Mouse (Mus musculus) layer of hippocampus, postnatal 14 days (tissue): ENCODE measurements around the gene Olfr1124. TPM values are rescaled to one million over a fixed set of nuclear protein-coding genes. Genes with fewer than 3 reads are reported as not detected.
A peak's percentile ranks its signal among the peaks of the same experiment; 100 is the strongest.
"Not testable (repeated sequence)": the region's sequence is repeated elsewhere in the genome, so short reads cannot be mapped to it uniquely, and the experiment has no call there.

Source experiments
- DNase-seq, 2 experiments: peaks; one replicate each; pipeline ENCODE4 v3.0.0; 2021 to 2022; ENCODE audit warnings: low spot score in 2 of 2, mixed read lengths in 1 of 2
- long read RNA-seq, 2 experiments: library from polyadenylated mRNA; stranded (forward); transcript quantifications; one replicate each; pipeline ENCODE4 v2.0.0; 2021
- total RNA-seq, 2 experiments: library from RNA; stranded (reverse); gene quantifications; 2 replicates each; pipeline ENCODE4 v1.2.3; 2021

Olfr1124 gene
- total RNA-seq, result not detected
- long read RNA-seq, experiment 1, result 0 reads
- long read RNA-seq, experiment 2, result 0 reads

GRCm38 (mm10) chr2:87429975-87430374 lies at the start of gene Olfr1124:
Gene Olfr1124 (plus strand): TSS chr2:87430275.
- no peak for DNase-seq

DNA sequence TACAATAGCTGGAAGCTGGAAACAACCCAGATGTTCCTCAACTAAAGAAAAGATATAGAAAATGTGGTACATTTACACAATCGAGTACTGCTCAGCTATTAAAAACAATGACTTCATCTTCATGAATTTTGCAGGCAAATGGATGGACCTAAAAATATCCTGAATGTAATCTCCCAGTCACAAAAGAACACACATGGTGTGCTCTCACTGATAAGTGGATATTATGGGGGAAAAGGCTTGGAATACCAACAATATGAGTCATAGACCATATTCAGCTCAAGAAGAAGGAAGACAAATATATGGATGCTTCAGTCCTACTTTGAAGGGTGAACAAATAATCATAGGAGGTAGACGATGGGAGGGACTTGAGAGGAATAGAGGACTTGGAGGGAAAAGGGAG lies 46.1 kb upstream of the Olfr1124 start:
- DNase-seq, result no peak

- DNase-seq, result no peak
Observed at GRCm38 (mm10) chr2:87385549-87385948, 44.5 kb upstream of the Olfr1124 start, which contains the start of gene Olfr1122. Gene Olfr1122 (plus strand): TSS chr2:87385849.

GRCm38 (mm10) chr2:87393605-87394004 lies 36.5 kb upstream of the Olfr1124 start:
- not testable (repeated sequence) for DNase-seq

DNA sequence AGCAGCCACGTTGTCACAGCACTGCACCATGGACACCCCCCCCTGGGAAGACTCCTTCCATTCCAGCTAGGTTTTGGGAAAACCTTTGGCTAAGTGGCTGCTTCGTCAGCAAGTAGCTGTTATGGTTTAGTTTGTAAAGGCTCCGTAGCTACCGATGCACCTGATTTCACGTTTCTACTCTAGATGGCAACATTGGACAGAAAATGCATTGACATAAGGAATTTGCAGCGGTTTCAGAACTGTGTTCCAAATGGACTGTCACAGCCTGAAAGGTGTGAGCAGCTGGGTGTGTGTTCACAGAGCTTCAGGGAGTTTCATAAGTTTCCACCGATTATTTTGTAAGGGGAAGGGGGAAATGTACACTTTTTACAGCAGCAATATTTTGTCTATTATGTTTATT lies 35.4 kb upstream of the Olfr1124 start:
- peak in 1 of 2 experiments; percentile 4 for DNase-seq

DNA sequence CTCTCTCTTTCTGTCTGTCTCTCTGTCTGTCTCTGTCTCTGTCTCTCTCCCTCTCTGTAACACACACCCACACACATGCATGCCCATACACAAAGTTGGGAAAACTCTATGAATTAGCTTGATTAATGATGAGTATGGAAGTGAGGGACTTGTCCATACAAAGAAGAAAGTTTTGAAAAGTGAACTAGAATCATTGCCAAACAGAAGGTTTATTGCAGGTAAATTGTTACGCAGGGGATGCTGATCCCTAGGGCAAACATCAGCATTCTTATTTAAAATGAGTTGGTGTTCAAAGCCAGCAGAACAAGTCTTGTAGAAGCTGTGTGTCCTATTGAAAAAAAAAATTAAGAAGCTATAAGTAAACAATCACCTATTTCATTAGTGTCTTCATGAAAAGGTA lies 13.7 kb upstream of the Olfr1124 start, which contains the start of gene Olfr1123:
TSS of gene Olfr1123 (plus strand) at position 301 of the 400 bp plus-strand sequence.
- no peak for DNase-seq

GRCm38 (mm10) chr2:87437731-87438130 lies 7.7 kb downstream of the Olfr1124 start:
- DNase-seq, result no peak

GRCm38 (mm10) chr2:87453662-87454061 lies 23.6 kb downstream of the Olfr1124 start, which contains the start of gene Olfr1126:
Gene Olfr1126 (plus strand): TSS chr2:87453962.
- DNase-seq, result no peak

- DNase-seq, result no peak
Observed at GRCm38 (mm10) chr2:87461769-87462168, 31.7 kb downstream of the Olfr1124 start.

DNA sequence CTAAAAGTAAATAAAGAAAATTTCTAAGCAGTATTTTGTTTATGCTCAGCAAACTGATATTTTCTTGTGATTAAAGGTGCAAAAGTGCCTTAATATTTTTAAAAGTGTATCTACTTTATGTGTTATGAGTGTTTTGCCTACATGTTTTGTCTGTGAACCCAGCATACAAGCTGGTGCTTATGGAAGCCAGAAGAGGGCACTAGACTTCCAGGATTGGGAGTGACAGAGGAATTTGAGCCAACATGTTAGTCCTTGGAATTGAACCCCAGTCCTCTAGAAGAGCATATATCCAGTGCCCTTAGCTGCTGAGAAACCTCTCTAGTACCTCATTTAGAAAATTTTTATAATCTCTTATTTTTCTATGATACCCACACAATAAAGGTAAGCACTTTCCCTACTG lies 50.1 kb downstream of the Olfr1124 start:
- no peak for DNase-seq

GRCm38 (mm10) chr2:87481158-87481557 lies 51.1 kb downstream of the Olfr1124 start:
- no peak for DNase-seq

DNA sequence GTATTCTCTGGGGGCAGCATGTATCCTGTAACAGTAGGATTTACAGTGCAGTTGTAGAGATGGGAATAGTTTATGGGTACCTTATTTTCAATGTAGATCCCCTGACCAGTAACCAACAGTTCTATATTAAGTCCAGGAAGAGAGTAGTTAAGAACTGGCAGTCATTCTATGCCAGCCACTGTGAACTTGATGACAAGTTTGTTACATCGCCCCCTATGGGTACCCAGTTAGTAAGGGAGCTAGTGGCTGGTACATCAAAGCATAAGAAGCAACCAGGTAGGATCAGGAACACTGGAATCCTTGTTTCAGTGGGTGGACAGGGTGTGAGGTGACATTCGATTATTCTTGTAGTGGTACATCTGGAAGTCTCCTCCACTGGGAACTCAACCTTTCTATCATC lies 52.2 kb downstream of the Olfr1124 start:
- no peak for DNase-seq

Other genes starting within 250 kb of the Olfr1124 start
- not detected for gene Olfr1112, start 242.5 kb upstream of the Olfr1124 start, total RNA-seq
- gene Olfr1113, start 221.3 kb upstream of the Olfr1124 start, total RNA-seq, result not detected
- gene Olfr1115, start 182.3 kb upstream of the Olfr1124 start, total RNA-seq, result not detected
- not detected for gene Olfr1116, start 162.7 kb upstream of the Olfr1124 start, total RNA-seq
- not detected for gene Olfr1118, start 122.7 kb upstream of the Olfr1124 start, total RNA-seq
- gene Olfr1120, start 75.5 kb upstream of the Olfr1124 start, total RNA-seq, result not detected
- gene Olfr1121, start 60.4 kb upstream of the Olfr1124 start, total RNA-seq, result not detected
- not detected for gene Olfr1122, start 44.4 kb upstream of the Olfr1124 start, total RNA-seq
- not detected for gene Olfr1123, start 13.6 kb upstream of the Olfr1124 start, total RNA-seq
- not detected for gene Olfr1126, start 23.7 kb downstream of the Olfr1124 start, total RNA-seq
- not detected for gene Pramel7, start 66.8 kb downstream of the Olfr1124 start, total RNA-seq
- gene Pramel6, start 76.3 kb downstream of the Olfr1124 start, total RNA-seq, result not detected
- not detected for gene Olfr153, start 101.5 kb downstream of the Olfr1124 start, total RNA-seq
- gene Olfr1128, start 115.3 kb downstream of the Olfr1124 start, total RNA-seq, result not detected
- not detected for gene Olfr1129, start 143.6 kb downstream of the Olfr1124 start, total RNA-seq
- gene Olfr1130, start 175.9 kb downstream of the Olfr1124 start, total RNA-seq, result not detected
- gene Olfr1131, start 196.8 kb downstream of the Olfr1124 start, total RNA-seq, result not detected
- gene Olfr1132, start 207.3 kb downstream of the Olfr1124 start, total RNA-seq, result not detected
- not detected for gene Olfr1133, start 217.1 kb downstream of the Olfr1124 start, total RNA-seq
- not detected for gene Olfr1134, start 228.2 kb downstream of the Olfr1124 start, total RNA-seq
- not detected for gene Olfr1135, start 243.4 kb downstream of the Olfr1124 start, total RNA-seq